Comparison of ENCODE assay signal across 12 mouse cellular contexts in genomic region chr11:84707772-84708171, GRCm38 (mm10).
DNase-seq lines count a peak whose midpoint lies in the region; ATAC-seq and TF ChIP-seq lines count a peak whose summit lies in the region.
"Had no signal": no experiment of that assay in that cellular context is flagged by ENCODE, and none has a peak within 500 bp of the region (broad histone marks: within the 10 kb centered on the region; RNA-seq: fewer than 3 reads in every experiment).

No protein-coding gene starts in this region.

- ATAC-seq in hindbrain, embryonic 11.5 days (ENCODE audit: low FRiP score) = no peak
- no peak for ATAC-seq in embryonic facial prominence, embryonic 11.5 days (replicated peaks; ENCODE audit: insufficient number of reproducible peaks, low FRiP score, low TSS enrichment, low read depth)
- peak; percentile 32; the same call in 1 of the 2 replicates for ATAC-seq in hindbrain, postnatal 0 days
- ATAC-seq: intestine, embryonic 15.5 days had no signal

- H3K9ac ChIP-seq in hindbrain, embryonic 11.5 days (ENCODE audit: low read depth, low read length) = no peak overlapping the region
- no peak overlapping the region for H3K9ac ChIP-seq in embryonic facial prominence, embryonic 11.5 days (replicated peaks; ENCODE audit: low read length)
- H3K9ac ChIP-seq in hindbrain, postnatal 0 days (replicated peaks; ENCODE audit: low read length) = no peak overlapping the region
- H3K9ac ChIP-seq: intestine, embryonic 15.5 days had no signal

- TF ChIP-seq CTCF in hindbrain, postnatal 0 days (IDR thresholded peaks at IDR 0.05; ENCODE audit: low read depth) = no peak

- 0 out of 2 replicates have a peak overlapping the region, but pooled peaks have one; percentile 13 for H3K4me3 ChIP-seq in hindbrain, embryonic 10.5 days
- no peak overlapping the region for H3K4me3 ChIP-seq in hindbrain, embryonic 11.5 days (ENCODE audit: low read depth, low read length)
- H3K4me3 ChIP-seq in embryonic facial prominence, embryonic 11.5 days (ENCODE audit: low read depth, low read length) = no peak overlapping the region
- no peak overlapping the region for H3K4me3 ChIP-seq in hindbrain, postnatal 0 days (ENCODE audit: low read length)
- H3K4me3 ChIP-seq: intestine, embryonic 15.5 days; left cerebral cortex, adult 2 months had no signal

- no peaks in the 10 kb centered on the region for H3K9me3 ChIP-seq in hindbrain, embryonic 10.5 days
- no peaks in the 10 kb centered on the region for H3K9me3 ChIP-seq in hindbrain, embryonic 11.5 days (ENCODE audit: control insufficient read depth, low read length)
- H3K9me3 ChIP-seq in embryonic facial prominence, embryonic 11.5 days (replicated peaks; ENCODE audit: control insufficient read depth, low read length) = no peaks in the 10 kb centered on the region
- no peaks in the 10 kb centered on the region for H3K9me3 ChIP-seq in hindbrain, postnatal 0 days (ENCODE audit: low read length)
- H3K9me3 ChIP-seq: intestine, embryonic 15.5 days had no signal

- 7% methylated on average over 10 of the region's 10 CpGs for WGBS in hindbrain, embryonic 10.5 days
- WGBS in hindbrain, embryonic 11.5 days = 19% methylated on average over 10 of the region's 10 CpGs
- WGBS in embryonic facial prominence, embryonic 11.5 days = 5% methylated on average over 10 of the region's 10 CpGs
- 24% methylated on average over 10 of the region's 10 CpGs for WGBS in hindbrain, postnatal 0 days

- peak overlapping the region; percentile 35 for H3K27ac ChIP-seq in hindbrain, embryonic 10.5 days
- H3K27ac ChIP-seq in hindbrain, embryonic 11.5 days (ENCODE audit: low read depth, low read length) = no peak overlapping the region
- no peak overlapping the region for H3K27ac ChIP-seq in embryonic facial prominence, embryonic 11.5 days (replicated peaks; ENCODE audit: low read depth, low read length)
- H3K27ac ChIP-seq in hindbrain, postnatal 0 days = no peak overlapping the region
- H3K27ac ChIP-seq: intestine, embryonic 15.5 days; left cerebral cortex, adult 2 months had no signal

- H3K4me1 ChIP-seq in hindbrain, embryonic 10.5 days (replicated peaks) = peaks cover 34% of the 10 kb centered on the region
- H3K4me1 ChIP-seq in hindbrain, embryonic 11.5 days (replicated peaks; ENCODE audit: control insufficient read depth, insufficient read depth, low read length) = peaks cover 6% of the 10 kb centered on the region
- H3K4me1 ChIP-seq in embryonic facial prominence, embryonic 11.5 days (ENCODE audit: control insufficient read depth, insufficient read depth, low read length) = peaks cover 3% of the 10 kb centered on the region; the same call in 1 of the 2 replicates
- peaks cover 18% of the 10 kb centered on the region for H3K4me1 ChIP-seq in hindbrain, postnatal 0 days (ENCODE audit: insufficient read depth, low read length)

- no peaks in the 10 kb centered on the region for H3K36me3 ChIP-seq in hindbrain, embryonic 10.5 days
- H3K36me3 ChIP-seq in hindbrain, embryonic 11.5 days (ENCODE audit: control insufficient read depth, insufficient read depth, low read length) = no peaks in the 10 kb centered on the region
- H3K36me3 ChIP-seq in embryonic facial prominence, embryonic 11.5 days (replicated peaks; ENCODE audit: control insufficient read depth, insufficient read depth, low read depth, low read length) = no peaks in the 10 kb centered on the region
- H3K36me3 ChIP-seq in hindbrain, postnatal 0 days (ENCODE audit: insufficient read depth, low read length) = no peaks in the 10 kb centered on the region
- H3K36me3 ChIP-seq: intestine, embryonic 15.5 days had no signal

- peaks cover 86% of the 10 kb centered on the region for H3K27me3 ChIP-seq in hindbrain, embryonic 10.5 days (ENCODE audit: insufficient read depth, poor library complexity, severe bottlenecking)
- no peaks in the 10 kb centered on the region; the same call in 1 of the 2 replicates for H3K27me3 ChIP-seq in hindbrain, embryonic 11.5 days (ENCODE audit: control insufficient read depth, insufficient read depth, low read length)
- no peaks in the 10 kb centered on the region; the same call in 1 of the 2 replicates for H3K27me3 ChIP-seq in embryonic facial prominence, embryonic 11.5 days (ENCODE audit: control insufficient read depth, insufficient read depth, low read length)
- no peaks in the 10 kb centered on the region for H3K27me3 ChIP-seq in hindbrain, postnatal 0 days (ENCODE audit: insufficient read depth, low read length)
- H3K27me3 ChIP-seq: intestine, embryonic 15.5 days had no signal

- DNase-seq in hindbrain, embryonic 10.5 days (ENCODE audit: low spot score) = no peak
- DNase-seq in hindbrain, embryonic 11.5 days (ENCODE audit: low spot score) = no peak
- peak; percentile 72 for DNase-seq in MN1 (ENCODE audit: low spot score)
- peak; percentile 49 for DNase-seq in embryonic facial prominence, embryonic 11.5 days (ENCODE audit: low spot score)
- no peak for DNase-seq in hindbrain, postnatal 0 days (ENCODE audit: low spot score)
- no peak for DNase-seq in heart, adult 9 months (ENCODE audit: low spot score in 2 of 2)
- DNase-seq in thymus, adult 18-20 months = no peak
- no peak for DNase-seq in left cerebral cortex, adult 18-20 months (ENCODE audit: low spot score in 2 of 2)
- DNase-seq: B cell, adult 2 months; lung, postnatal 14 days had no signal

- H3K4me2 ChIP-seq in hindbrain, embryonic 11.5 days (replicated peaks; ENCODE audit: low read depth, low read length) = no peak overlapping the region
- H3K4me2 ChIP-seq in embryonic facial prominence, embryonic 11.5 days (ENCODE audit: low read depth, low read length) = no peak overlapping the region
- H3K4me2 ChIP-seq in hindbrain, postnatal 0 days (ENCODE audit: low read depth, low read length) = 0 out of 2 replicates have a peak overlapping the region, but pooled peaks have one; percentile 16
- H3K4me2 ChIP-seq: intestine, embryonic 15.5 days had no signal

Comparison
In these comparisons a context has a peak if more than half of its experiments do, and no peak if none do; other contexts are left out.
1. DNase-seq: peak in MN1 (single experiment) and embryonic facial prominence, embryonic 11.5 days (single experiment); none in hindbrain, embryonic 10.5 days (single experiment), hindbrain, embryonic 11.5 days (single experiment), hindbrain, postnatal 0 days (single experiment), heart, adult 9 months (0 of 2), thymus, adult 18-20 months (0 of 2) and left cerebral cortex, adult 18-20 months (0 of 2).